Mouse (Mus musculus) neural tube, embryonic 15.5 days (tissue): ENCODE data around the gene Fam171a1. TPM values are rescaled to one million over a fixed set of nuclear protein-coding genes. Genes with fewer than 3 reads are reported as not detected.
A peak's percentile ranks its signal among the peaks of the same experiment; 100 is the strongest.

Source experiments
- ATAC-seq: fragments of 200-750 bp; cut with Nextera tagmentation; 2 replicates; pipeline ENCODE4 v1.8.0; 2017; ENCODE audit warnings: mild to moderate bottlenecking, moderate TSS enrichment, moderate library complexity; ENCODE audit not compliant: low FRiP score
- H3K27ac ChIP-seq: fragments of 300-500 bp; sonication (generic); replicated peaks from 2 replicates; pipeline ENCODE4 v1.5.1; 2015; ENCODE audit warnings: mild to moderate bottlenecking, inconsistent platforms
- H3K27me3 ChIP-seq: fragments of 300-500 bp; sonication (generic); replicated peaks from 2 replicates; pipeline ENCODE4 v1.6.1; 2015; ENCODE audit warnings: inconsistent platforms
- H3K36me3 ChIP-seq: fragments of 300-500 bp; sonication (generic); 2 replicates; pipeline ENCODE4 v1.6.1; 2015; ENCODE audit warnings: inconsistent platforms
- H3K4me1 ChIP-seq: fragments of 300-500 bp; sonication (generic); 2 replicates; pipeline ENCODE4 v1.6.1; 2015; ENCODE audit warnings: inconsistent platforms
- H3K4me2 ChIP-seq: fragments of 300-500 bp; sonication (generic); 2 replicates; pipeline ENCODE4 v1.6.1; 2015; ENCODE audit warnings: inconsistent platforms, mild to moderate bottlenecking, moderate library complexity
- H3K4me3 ChIP-seq: fragments of 300-500 bp; sonication (generic); replicated peaks from 2 replicates; pipeline ENCODE4 v1.5.1; 2015; ENCODE audit warnings: mild to moderate bottlenecking, inconsistent platforms
- H3K9ac ChIP-seq: fragments of 300-500 bp; sonication (generic); replicated peaks from 2 replicates; pipeline ENCODE4 v1.6.1; 2015; ENCODE audit warnings: mild to moderate bottlenecking, inconsistent platforms
- H3K9me3 ChIP-seq: fragments of 300-500 bp; sonication (generic); replicated peaks from 2 replicates; pipeline ENCODE4 v1.6.1; 2016; ENCODE audit warnings: inconsistent platforms
- WGBS: fragments of 180-500 bp; shearing (Covaris S2); methylation state at CpG from one replicate; pipeline ENCODE4 v1.1.7; 2015; ENCODE audit warnings: mixed read lengths; 5-methylcytosine and 5-hydroxymethylcytosine counted together
- polyA plus RNA-seq: library from polyadenylated mRNA; unstranded; fragments of >200 nt; fragmentation: Nextera tagmentation; extraction: Ambion mirVana; gene quantifications from 2 replicates; pipeline ENCODE4 v1.2.1, GENCODE M21; 2015

Fam171a1 gene
- polyA plus RNA-seq, 1 experiment from 2014 or later = 49.9 TPM

GRCm38 (mm10) chr2:3118203-3118941 is 4.3 kb downstream of the Fam171a1 start:
- Histone ChIP-seq H3K9me3 (no peaks in the 10 kb centered on the region), H3K27me3 (no peaks in the 10 kb centered on the region), H3K4me2 (peak overlapping the region; percentile 77), H3K36me3 (no peaks in the 10 kb centered on the region), H3K9ac (peak overlapping the region; percentile 95), H3K27ac (peak overlapping the region; percentile 95), H3K4me1 (peaks cover 22% of the 10 kb centered on the region), H3K4me3 (peak overlapping the region; percentile 94)
- ATAC-seq = peak; percentile 93
- WGBS = under 1% methylated on average over 73 of the region's 93 CpGs

- H3K9me3 ChIP-seq = no peaks in the 10 kb centered on the region
- peak overlapping the region; percentile 95 for H3K27ac ChIP-seq
- H3K36me3 ChIP-seq = no peaks in the 10 kb centered on the region
- H3K4me3 ChIP-seq = peak overlapping the region; percentile 94
- WGBS = 0% methylated on average over 11 of the region's 16 CpGs
- H3K4me2 ChIP-seq = peak overlapping the region; percentile 77
- H3K4me1 ChIP-seq = peaks cover 22% of the 10 kb centered on the region
- peak; percentile 49 for ATAC-seq
- H3K27me3 ChIP-seq = no peaks in the 10 kb centered on the region
- H3K9ac ChIP-seq = peak overlapping the region; percentile 95
Observed at GRCm38 (mm10) chr2:3118969-3119368, 4.9 kb downstream of the Fam171a1 start.

DNA sequence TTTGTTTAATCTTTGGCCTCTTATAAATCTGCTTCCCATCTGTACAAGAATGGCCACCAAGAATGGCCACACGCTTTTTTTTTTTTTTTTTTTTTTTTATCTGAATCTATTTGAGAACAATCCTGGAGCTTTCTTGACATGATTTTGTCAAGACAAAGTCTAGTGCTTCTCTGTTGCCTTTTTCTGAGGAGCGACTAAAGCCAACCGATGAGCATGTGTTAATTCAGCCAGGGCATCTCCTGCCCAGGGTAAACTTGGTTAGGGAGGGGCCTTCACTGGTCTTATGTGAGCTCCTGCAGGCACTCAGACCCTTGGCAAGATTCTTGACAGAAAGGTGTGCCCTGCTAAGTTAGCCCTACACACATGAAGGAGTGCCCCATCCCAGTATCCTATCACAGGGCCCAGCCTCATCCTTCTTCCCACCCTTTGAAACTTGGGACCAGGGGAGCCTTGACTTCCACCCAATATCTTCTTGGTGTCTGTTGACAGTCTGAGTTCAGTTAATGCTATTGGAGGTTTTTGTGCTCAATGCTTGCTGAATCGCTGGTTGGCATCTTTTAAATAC is 5.4 kb downstream of the Fam171a1 start:
- H3K36me3 ChIP-seq = no peaks in the 10 kb centered on the region
- 17% methylated on average over 4 of the region's 4 CpGs for WGBS
- no peaks in the 10 kb centered on the region for H3K27me3 ChIP-seq
- peak overlapping the region; percentile 77 for H3K4me2 ChIP-seq
- ATAC-seq = no peak
- H3K4me3 ChIP-seq = peak overlapping the region; percentile 94
- peak overlapping the region; percentile 95 for H3K9ac ChIP-seq
- peak overlapping the region; percentile 95 for H3K27ac ChIP-seq
- no peaks in the 10 kb centered on the region for H3K9me3 ChIP-seq
- H3K4me1 ChIP-seq = peaks cover 22% of the 10 kb centered on the region

- Histone ChIP-seq H3K4me2 (no peak overlapping the region), H3K4me1 (peaks cover 26% of the 10 kb centered on the region), H3K4me3 (no peak overlapping the region), H3K27ac (no peak overlapping the region), H3K27me3 (no peaks in the 10 kb centered on the region), H3K9me3 (no peaks in the 10 kb centered on the region), H3K36me3 (no peaks in the 10 kb centered on the region), H3K9ac (no peak overlapping the region)
- no peak for ATAC-seq
- WGBS = 86% methylated on average over 4 of the region's 4 CpGs
Observed at GRCm38 (mm10) chr2:3122571-3122970, 8.5 kb downstream of the Fam171a1 start.

DNA sequence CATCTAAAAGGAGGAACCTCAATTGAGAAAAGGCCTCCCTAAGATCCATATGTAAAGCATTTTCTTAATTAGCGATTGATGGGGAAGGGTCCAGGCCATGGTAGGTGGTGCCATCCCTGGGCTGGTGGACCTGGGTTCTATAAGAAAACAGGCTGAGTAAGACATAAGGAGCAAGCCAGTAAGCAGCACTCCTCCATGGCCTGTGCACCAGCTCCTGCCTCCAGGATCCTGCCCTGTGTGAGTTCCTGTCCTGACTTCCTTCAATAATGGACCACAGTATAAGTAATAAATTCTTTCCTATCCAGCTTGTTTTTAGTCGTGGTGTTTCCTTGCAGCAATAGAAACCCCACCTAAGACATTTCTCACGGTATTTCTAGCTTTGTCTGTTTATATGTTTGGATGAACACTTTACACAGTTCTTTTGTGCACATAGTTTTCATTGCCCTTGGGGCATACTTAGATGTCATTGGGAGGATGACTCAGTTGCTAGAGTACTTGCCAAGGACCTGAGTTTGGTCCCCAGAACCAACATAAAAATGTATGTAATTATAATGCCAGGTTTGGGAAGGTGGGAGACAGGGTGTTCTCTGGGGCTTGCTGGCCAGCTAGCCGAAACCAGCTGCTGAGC is 13.3 kb downstream of the Fam171a1 start:
- H3K4me2 ChIP-seq = no peak overlapping the region
- no peaks in the 10 kb centered on the region for H3K9me3 ChIP-seq
- WGBS = 84% methylated on average over 4 of the region's 4 CpGs
- no peak for ATAC-seq
- H3K27ac ChIP-seq = no peak overlapping the region
- peaks cover 8% of the 10 kb centered on the region for H3K4me1 ChIP-seq
- no peak overlapping the region for H3K4me3 ChIP-seq
- H3K9ac ChIP-seq = no peak overlapping the region
- no peaks in the 10 kb centered on the region for H3K36me3 ChIP-seq
- no peaks in the 10 kb centered on the region for H3K27me3 ChIP-seq

- ATAC-seq = no peak
- Histone ChIP-seq H3K36me3 (no peaks in the 10 kb centered on the region), H3K4me2 (no peak overlapping the region), H3K4me1 (peaks cover 11% of the 10 kb centered on the region), H3K27ac (no peak overlapping the region), H3K27me3 (no peaks in the 10 kb centered on the region), H3K4me3 (no peak overlapping the region), H3K9me3 (no peaks in the 10 kb centered on the region), H3K9ac (no peak overlapping the region)
- WGBS = 92% methylated on average over 4 of the region's 4 CpGs
Observed at GRCm38 (mm10) chr2:3128344-3128871, 14.4 kb downstream of the Fam171a1 start.

DNA sequence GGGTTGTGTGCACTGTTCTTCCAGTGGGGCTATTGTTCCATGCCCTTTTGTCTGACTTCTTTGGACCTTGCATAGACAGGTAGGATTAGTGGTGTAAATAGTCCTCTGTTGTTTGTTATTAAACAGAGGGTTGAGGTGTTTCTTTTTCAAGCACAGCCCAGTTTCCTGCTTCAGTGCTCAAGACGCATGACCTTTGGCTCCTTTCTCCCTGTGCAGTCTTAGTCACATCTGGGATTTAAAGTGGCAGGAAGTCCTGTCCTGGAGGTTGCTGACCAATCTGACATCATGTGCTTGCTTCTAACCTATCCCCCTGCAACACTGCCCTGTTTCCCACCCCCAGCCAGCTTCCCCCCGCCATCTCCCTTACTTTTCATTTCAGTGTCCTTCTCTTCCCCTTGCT is 14.9 kb downstream of the Fam171a1 start:
- Histone ChIP-seq H3K27me3 (no peaks in the 10 kb centered on the region), H3K4me1 (peaks cover 11% of the 10 kb centered on the region), H3K4me2 (no peak overlapping the region), H3K4me3 (no peak overlapping the region), H3K9ac (no peak overlapping the region), H3K9me3 (no peaks in the 10 kb centered on the region), H3K27ac (no peak overlapping the region), H3K36me3 (no peaks in the 10 kb centered on the region)
- ATAC-seq = no peak
- WGBS = 80% methylated on average over 2 of the region's 2 CpGs

DNA sequence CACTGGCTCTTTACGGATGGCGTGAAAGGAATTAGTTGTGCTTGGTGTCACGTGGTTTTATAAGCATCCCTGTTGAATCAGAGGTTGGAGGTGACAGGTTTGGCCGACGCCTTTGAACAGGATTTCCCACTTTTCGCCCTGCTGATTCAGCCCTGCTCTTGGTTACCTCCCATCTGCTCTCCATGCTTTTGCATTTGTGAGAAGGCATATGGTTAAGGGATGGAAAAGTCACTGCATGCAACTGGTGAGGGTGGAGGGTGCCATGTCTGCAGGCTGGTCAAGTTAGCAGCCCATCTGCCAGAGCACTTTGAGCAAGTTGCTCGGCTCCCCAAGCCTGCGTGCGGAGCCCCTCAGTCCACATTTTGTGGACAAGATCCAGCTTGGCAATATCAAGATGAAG is 18.4 kb downstream of the Fam171a1 start:
- no peaks in the 10 kb centered on the region for H3K36me3 ChIP-seq
- no peak overlapping the region for H3K27ac ChIP-seq
- H3K4me3 ChIP-seq = no peak overlapping the region
- no peaks in the 10 kb centered on the region for H3K9me3 ChIP-seq
- peaks cover 29% of the 10 kb centered on the region for H3K4me1 ChIP-seq
- H3K4me2 ChIP-seq = no peak overlapping the region
- H3K27me3 ChIP-seq = no peaks in the 10 kb centered on the region
- ATAC-seq = no peak
- no peak overlapping the region for H3K9ac ChIP-seq
- 83% methylated on average over 9 of the region's 9 CpGs for WGBS

GRCm38 (mm10) chr2:3134580-3135296 is 20.7 kb downstream of the Fam171a1 start:
- H3K4me3 ChIP-seq = no peak overlapping the region
- no peak overlapping the region for H3K27ac ChIP-seq
- H3K36me3 ChIP-seq = no peaks in the 10 kb centered on the region
- WGBS = 26% methylated on average over 12 of the region's 12 CpGs
- H3K9ac ChIP-seq = no peak overlapping the region
- H3K27me3 ChIP-seq = no peaks in the 10 kb centered on the region
- H3K4me2 ChIP-seq = no peak overlapping the region
- H3K4me1 ChIP-seq = peaks cover 34% of the 10 kb centered on the region
- no peaks in the 10 kb centered on the region for H3K9me3 ChIP-seq
- ATAC-seq = 0 out of 2 replicates have a peak, but pooled peaks have one; percentile 9

DNA sequence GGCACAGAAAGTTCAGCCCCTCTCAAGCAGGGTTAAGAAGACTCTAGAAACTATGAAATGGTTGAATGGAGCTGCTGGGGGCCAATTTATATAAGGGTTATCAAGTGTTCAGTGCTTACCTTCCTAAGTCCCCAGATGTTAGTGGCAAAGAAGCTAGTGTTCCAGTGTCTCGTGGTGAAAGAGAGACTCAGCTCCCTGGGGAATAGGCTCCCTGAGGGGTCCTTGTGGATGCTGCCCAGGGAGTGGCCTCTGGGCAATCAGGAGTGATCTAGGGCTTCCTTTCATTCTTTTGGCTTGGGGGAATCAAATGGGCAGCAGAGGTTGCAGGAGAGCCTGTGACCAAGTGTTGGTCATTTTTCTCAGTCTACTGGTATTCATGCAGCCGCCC is 21.3 kb downstream of the Fam171a1 start:
- no peaks in the 10 kb centered on the region for H3K27me3 ChIP-seq
- ATAC-seq = no peak
- 25% methylated on average over 2 of the region's 2 CpGs for WGBS
- no peak overlapping the region for H3K9ac ChIP-seq
- peaks cover 34% of the 10 kb centered on the region for H3K4me1 ChIP-seq
- no peak overlapping the region for H3K4me3 ChIP-seq
- no peaks in the 10 kb centered on the region for H3K36me3 ChIP-seq
- no peak overlapping the region for H3K27ac ChIP-seq
- H3K4me2 ChIP-seq = no peak overlapping the region
- H3K9me3 ChIP-seq = no peaks in the 10 kb centered on the region

DNA sequence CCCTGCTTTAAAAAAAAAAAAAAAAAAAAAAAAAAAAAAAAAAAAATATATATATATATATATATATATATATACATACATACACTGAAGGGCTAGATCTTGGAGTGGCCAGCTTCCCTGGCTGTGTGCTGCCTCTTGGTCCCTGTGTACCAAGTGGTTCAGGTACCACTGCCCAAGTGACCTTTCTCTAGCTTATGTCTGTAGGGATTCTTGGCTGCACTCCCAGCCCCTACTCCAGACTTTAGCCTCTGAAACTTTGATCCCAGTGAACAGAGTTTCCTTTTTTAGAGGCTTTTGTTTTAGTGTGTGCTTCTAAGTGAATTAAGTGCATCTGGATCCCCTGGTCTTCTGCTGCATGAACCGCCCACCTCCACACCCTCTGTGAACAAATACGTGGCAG is 24.3 kb downstream of the Fam171a1 start:
- Histone ChIP-seq H3K4me1 (peaks cover 34% of the 10 kb centered on the region), H3K4me2 (no peak overlapping the region), H3K4me3 (no peak overlapping the region), H3K27me3 (no peaks in the 10 kb centered on the region), H3K9me3 (no peaks in the 10 kb centered on the region), H3K27ac (no peak overlapping the region), H3K9ac (no peak overlapping the region), H3K36me3 (no peaks in the 10 kb centered on the region)
- 73% methylated on average over 2 of the region's 2 CpGs for WGBS
- no peak for ATAC-seq
